Mouse (Mus musculus) limb, embryonic 13.5 days (tissue): ENCODE measurements around the gene Cited4. TPM values are rescaled to one million over a fixed set of nuclear protein-coding genes. Genes with fewer than 3 reads are reported as not detected.

Source experiments
- ATAC-seq: fragments of 200-750 bp; cut with Nextera tagmentation; 2 replicates; pipeline ENCODE4 v1.8.0; 2017; ENCODE audit warnings: low read depth, moderate number of reproducible peaks, moderate TSS enrichment; ENCODE audit not compliant: low FRiP score
- H3K27ac ChIP-seq: fragments of 300-500 bp; sonication (generic); 2 replicates; pipeline ENCODE4 v1.5.1; 2015; ENCODE audit warnings: inconsistent platforms, mild to moderate bottlenecking, moderate library complexity
- H3K27me3 ChIP-seq: fragments of 300-500 bp; sonication (generic); 2 replicates; pipeline ENCODE4 v1.6.1; 2015; ENCODE audit warnings: mild to moderate bottlenecking, inconsistent platforms
- H3K36me3 ChIP-seq: fragments of 300-500 bp; sonication (generic); 2 replicates; pipeline ENCODE4 v1.6.1; 2015; ENCODE audit warnings: inconsistent platforms, mild to moderate bottlenecking, moderate library complexity
- H3K4me1 ChIP-seq: fragments of 300-500 bp; sonication (generic); 2 replicates; pipeline ENCODE4 v1.6.1; 2015; ENCODE audit warnings: inconsistent platforms
- H3K4me2 ChIP-seq: fragments of 300-500 bp; sonication (generic); replicated peaks from 2 replicates; pipeline ENCODE4 v1.6.1; 2015; ENCODE audit warnings: inconsistent platforms, mild to moderate bottlenecking, moderate library complexity
- H3K4me3 ChIP-seq: fragments of 300-500 bp; sonication (generic); 2 replicates; pipeline ENCODE4 v1.5.1; 2015; ENCODE audit warnings: moderate library complexity, mild to moderate bottlenecking, inconsistent platforms
- H3K9ac ChIP-seq: fragments of 300-500 bp; sonication (generic); 2 replicates; pipeline ENCODE4 v1.6.1; 2015; ENCODE audit warnings: mild to moderate bottlenecking, inconsistent platforms
- H3K9me3 ChIP-seq: fragments of 300-500 bp; sonication (generic); 2 replicates; pipeline ENCODE4 v1.6.1; 2016; ENCODE audit warnings: inconsistent platforms
- WGBS: fragments of 180-500 bp; shearing (Covaris S2); methylation state at CpG from one replicate; pipeline ENCODE4 v1.1.7; 2015; 5-methylcytosine and 5-hydroxymethylcytosine counted together
- polyA plus RNA-seq: library from polyadenylated mRNA; unstranded; fragments of >200 nt; fragmentation: Nextera tagmentation; extraction: Ambion mirVana; gene quantifications from 2 replicates; pipeline ENCODE4 v1.2.1, GENCODE M21; 2015

Gene Cited4
- polyA plus RNA-seq, 1 experiment from 2014 or later: 1.7 TPM

DNA sequence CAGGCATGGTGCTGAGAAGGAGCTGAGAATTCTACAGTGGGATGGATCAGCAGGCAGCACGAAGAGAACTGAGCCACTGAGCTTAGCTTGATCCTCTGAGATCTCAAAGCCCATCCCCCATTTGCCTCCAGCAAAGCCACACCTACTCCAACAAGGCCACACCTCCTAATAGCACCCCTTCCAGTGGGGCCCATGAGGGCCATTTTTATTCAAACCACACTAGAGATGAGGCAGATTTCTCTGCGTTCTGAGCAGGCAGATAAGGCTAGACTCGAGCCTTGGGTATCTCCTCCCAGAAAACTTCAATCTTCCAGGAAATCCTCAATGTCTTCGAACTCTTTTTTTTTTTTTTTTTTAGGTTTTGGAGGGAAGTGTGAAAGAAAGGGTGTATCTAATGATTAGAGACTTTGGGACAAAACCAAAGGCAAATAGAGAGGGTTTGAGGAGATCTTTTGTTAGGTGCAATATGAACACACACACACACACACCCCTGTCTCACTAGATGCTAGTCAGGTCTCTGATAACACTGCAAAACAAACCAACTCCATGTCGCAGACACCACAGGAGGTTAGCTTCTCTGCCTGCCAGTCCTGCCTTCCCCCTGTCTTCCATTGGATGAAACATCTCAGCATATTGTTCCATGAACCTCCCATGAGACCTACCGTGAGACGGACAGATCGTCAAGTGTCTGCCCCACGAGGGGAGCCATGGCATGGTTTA lies 17.1 kb downstream of the Cited4 start:
- no peak for ATAC-seq
- Histone ChIP-seq H3K9ac (no peak overlapping the region), H3K36me3 (no peaks in the 10 kb centered on the region), H3K4me3 (no peak overlapping the region), H3K4me1 (0 out of 2 replicates have a peak, but pooled peaks cover 6% of the 10 kb centered on the region), H3K4me2 (no peak overlapping the region), H3K9me3 (no peaks in the 10 kb centered on the region), H3K27ac (no peak overlapping the region), H3K27me3 (no peaks in the 10 kb centered on the region)
- 53% methylated on average over 9 of the region's 9 CpGs for WGBS

DNA sequence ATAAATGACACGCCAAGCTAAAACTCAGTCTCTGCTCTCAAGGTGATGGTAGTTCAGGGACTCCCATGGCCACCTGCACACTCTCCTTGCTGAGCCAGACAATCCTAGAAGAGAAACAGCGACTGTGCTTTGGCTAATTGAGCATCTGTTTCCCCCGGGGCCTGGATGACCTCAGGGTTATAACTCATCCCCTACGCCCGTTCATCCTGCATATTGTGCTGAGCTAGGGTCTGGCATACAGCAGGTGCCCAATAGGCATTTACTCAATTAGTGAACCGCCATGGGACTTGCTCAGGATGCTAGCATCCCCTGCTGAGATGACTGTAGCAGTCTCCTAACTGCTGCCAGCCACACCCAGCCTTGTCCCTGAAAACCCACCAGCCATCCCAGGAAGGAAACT lies 20.9 kb downstream of the Cited4 start:
- Histone ChIP-seq H3K4me1 (0 out of 2 replicates have a peak, but pooled peaks cover 6% of the 10 kb centered on the region), H3K27ac (no peak overlapping the region), H3K4me3 (no peak overlapping the region), H3K36me3 (no peaks in the 10 kb centered on the region), H3K9me3 (no peaks in the 10 kb centered on the region), H3K4me2 (no peak overlapping the region), H3K9ac (0 out of 2 replicates have a peak overlapping the region, but pooled peaks have one; percentile 19), H3K27me3 (no peaks in the 10 kb centered on the region)
- no peak for ATAC-seq
- 33% methylated on average over 6 of the region's 6 CpGs for WGBS

DNA sequence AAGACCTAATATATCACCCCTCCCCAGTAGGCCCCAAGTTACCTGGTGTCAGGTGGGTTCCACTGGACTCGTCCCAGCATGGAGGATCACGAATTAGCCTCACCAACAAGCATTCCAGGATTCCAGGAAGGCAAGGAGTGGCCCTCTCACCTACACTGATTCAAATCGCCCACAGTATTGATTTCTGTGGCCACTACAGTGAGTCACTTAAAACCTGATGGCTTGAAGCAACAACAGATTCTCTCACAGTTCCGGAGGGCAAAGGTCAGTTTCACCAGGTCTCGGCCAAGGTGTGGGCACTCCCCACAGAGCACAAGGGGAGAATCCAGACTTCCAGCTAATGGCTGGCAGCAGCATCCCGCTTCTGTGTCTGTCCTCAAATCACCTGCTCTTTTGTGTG lies 22.9 kb downstream of the Cited4 start:
- Histone ChIP-seq H3K4me1 (0 out of 2 replicates have a peak, but pooled peaks cover 6% of the 10 kb centered on the region), H3K27me3 (0 out of 2 replicates have a peak, but pooled peaks cover 5% of the 10 kb centered on the region), H3K27ac (no peak overlapping the region), H3K4me2 (no peak overlapping the region), H3K9me3 (no peaks in the 10 kb centered on the region), H3K9ac (no peak overlapping the region), H3K36me3 (no peaks in the 10 kb centered on the region), H3K4me3 (no peak overlapping the region)
- no peak for ATAC-seq
- 66% methylated on average over 6 of the region's 6 CpGs for WGBS

DNA sequence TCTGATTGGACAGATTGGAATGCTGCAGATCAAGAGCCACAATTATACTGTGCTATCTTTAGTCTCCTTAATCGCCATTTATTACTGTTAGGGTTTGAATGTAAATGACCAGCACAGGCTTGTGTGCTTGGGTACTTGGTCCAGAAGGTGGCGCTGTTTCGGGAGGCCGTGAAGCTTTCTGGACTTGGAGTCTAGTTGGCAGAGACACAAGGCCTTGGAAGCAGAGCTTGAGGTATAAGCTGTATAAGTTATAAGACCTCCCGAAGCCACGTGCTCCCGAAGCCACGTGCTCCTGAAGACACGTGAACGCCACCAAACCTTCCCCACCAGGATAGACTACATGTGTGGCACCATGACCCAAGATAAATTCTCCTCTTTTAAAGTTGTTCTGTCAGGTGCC lies 26.3 kb downstream of the Cited4 start:
- Histone ChIP-seq H3K4me2 (no peak overlapping the region), H3K9ac (no peak overlapping the region), H3K4me1 (no peaks in the 10 kb centered on the region), H3K9me3 (no peaks in the 10 kb centered on the region), H3K27me3 (peaks cover 20% of the 10 kb centered on the region), H3K27ac (no peak overlapping the region), H3K4me3 (no peak overlapping the region), H3K36me3 (peaks cover 5% of the 10 kb centered on the region; the same call in 1 of the 2 replicates)
- 39% methylated on average over 10 of the region's 10 CpGs for WGBS
- no peak for ATAC-seq

DNA sequence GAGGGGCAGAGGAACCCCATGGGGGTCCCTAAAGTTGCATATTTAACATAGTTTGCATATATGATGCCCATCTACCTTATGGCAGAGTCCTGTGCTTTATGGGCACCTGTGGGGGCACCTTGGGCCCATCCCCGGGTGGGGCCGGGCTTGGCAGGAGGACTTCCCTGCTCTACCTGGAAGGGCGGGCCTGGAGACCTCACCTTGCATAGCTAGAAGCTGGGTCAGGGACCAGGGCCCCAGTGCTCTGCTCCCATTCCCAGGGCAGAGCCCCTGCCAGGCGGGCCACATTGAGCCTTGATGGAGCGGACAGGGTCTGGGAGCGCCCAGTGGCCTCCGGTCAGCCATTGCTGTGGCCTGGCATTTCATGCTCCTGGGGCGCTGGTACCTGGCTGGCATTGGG lies 31.0 kb downstream of the Cited4 start:
- Histone ChIP-seq H3K27ac (no peak overlapping the region), H3K9me3 (no peaks in the 10 kb centered on the region), H3K4me1 (no peaks in the 10 kb centered on the region), H3K27me3 (peaks cover 50% of the 10 kb centered on the region), H3K4me2 (no peak overlapping the region), H3K4me3 (no peak overlapping the region), H3K36me3 (peaks cover 18% of the 10 kb centered on the region), H3K9ac (no peak overlapping the region)
- WGBS: 91% methylated on average over 8 of the region's 8 CpGs
- ATAC-seq: no peak

DNA sequence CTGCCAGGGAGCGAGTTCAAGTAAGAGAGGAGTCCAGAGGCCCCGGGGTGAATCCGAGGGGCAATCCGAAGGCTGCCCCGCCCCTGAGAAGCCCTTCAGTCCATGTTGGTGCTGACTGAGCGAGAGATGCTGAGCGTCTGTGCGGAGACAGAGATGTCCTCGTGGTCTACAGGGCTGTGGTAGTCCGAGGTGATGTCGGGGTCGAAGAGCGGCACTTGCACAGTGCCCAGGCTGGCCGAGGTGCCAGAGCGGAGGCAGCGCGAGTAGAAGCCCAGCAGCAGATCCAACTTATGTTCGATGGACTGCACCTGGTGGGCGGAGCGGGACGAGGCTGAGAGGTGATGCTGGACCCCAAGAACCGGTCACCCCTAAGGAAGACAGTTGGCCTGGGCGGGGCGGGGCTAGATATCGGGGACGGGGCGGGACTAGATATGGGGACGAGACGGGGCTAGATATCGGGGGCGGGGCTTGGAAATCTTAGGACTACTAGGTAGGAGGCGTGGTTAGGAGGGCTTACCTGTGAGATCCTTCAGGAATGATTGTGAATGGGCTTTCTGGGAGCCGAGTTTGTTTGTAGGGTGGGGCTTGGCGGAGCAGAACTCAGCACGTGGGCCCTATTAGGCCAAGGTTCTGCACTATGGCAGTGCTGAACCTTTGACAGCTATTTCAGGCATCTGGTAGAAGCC lies 31.6 kb downstream of the Cited4 start:
- ATAC-seq: no peak
- 15% methylated on average over 35 of the region's 35 CpGs for WGBS
- Histone ChIP-seq H3K9me3 (no peaks in the 10 kb centered on the region), H3K9ac (no peak overlapping the region), H3K27ac (no peak overlapping the region), H3K27me3 (peaks cover 50% of the 10 kb centered on the region), H3K36me3 (peaks cover 18% of the 10 kb centered on the region), H3K4me2 (peak overlapping the region; percentile 36), H3K4me1 (no peaks in the 10 kb centered on the region), H3K4me3 (no peak overlapping the region)

DNA sequence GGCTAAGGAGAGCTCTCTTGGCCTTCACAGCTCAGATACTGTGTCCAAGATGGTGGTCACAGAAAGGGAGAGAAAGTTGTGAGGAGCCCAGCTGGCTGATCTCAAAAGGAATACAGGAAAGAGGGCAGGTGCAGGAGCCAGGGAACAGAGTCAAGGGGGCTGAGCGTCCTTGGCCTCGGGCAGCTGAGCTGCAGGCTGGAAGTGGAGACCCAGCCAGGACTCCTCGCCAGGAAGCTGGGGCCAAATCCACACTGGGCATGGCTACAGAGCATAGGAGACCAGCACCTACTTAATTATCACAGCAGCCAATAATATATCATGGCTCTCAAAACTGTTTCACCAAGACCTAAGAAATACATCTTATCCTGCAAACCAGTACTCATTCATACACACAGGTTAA lies 34.8 kb downstream of the Cited4 start:
- no peaks in the 10 kb centered on the region for H3K9me3 ChIP-seq
- H3K9ac ChIP-seq: no peak overlapping the region
- WGBS: 89% methylated on average over 3 of the region's 3 CpGs
- no peak for ATAC-seq
- H3K4me1 ChIP-seq: no peaks in the 10 kb centered on the region
- peaks cover 43% of the 10 kb centered on the region for H3K27me3 ChIP-seq
- no peak overlapping the region for H3K4me2 ChIP-seq
- H3K27ac ChIP-seq: no peak overlapping the region
- H3K36me3 ChIP-seq: peaks cover 18% of the 10 kb centered on the region
- H3K4me3 ChIP-seq: no peak overlapping the region

DNA sequence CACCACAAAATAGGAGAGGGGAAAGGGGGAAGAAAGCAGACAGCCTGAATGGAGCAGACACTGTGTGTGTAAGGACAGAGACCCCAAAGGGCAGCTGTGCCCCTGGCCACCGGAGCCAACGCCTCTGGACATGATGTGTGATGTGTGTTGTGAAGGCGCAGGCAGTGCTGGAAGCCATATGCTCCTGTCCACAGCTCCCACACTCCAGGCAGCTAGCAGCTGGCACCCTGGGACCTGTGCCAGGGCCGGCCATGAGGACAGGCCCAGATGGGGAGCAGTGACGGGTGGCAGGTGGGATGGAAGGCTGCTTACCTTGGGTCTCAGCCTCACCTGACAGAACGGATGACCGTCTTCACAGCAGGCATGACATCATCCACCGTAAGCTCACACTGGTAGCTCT lies 35.7 kb downstream of the Cited4 start:
- no peak overlapping the region for H3K27ac ChIP-seq
- H3K9me3 ChIP-seq: no peaks in the 10 kb centered on the region
- no peaks in the 10 kb centered on the region for H3K4me1 ChIP-seq
- no peak overlapping the region for H3K9ac ChIP-seq
- ATAC-seq: no peak
- no peak overlapping the region for H3K4me3 ChIP-seq
- H3K27me3 ChIP-seq: peaks cover 36% of the 10 kb centered on the region
- WGBS: 82% methylated on average over 8 of the region's 8 CpGs
- peaks cover 13% of the 10 kb centered on the region for H3K36me3 ChIP-seq
- no peak overlapping the region for H3K4me2 ChIP-seq

DNA sequence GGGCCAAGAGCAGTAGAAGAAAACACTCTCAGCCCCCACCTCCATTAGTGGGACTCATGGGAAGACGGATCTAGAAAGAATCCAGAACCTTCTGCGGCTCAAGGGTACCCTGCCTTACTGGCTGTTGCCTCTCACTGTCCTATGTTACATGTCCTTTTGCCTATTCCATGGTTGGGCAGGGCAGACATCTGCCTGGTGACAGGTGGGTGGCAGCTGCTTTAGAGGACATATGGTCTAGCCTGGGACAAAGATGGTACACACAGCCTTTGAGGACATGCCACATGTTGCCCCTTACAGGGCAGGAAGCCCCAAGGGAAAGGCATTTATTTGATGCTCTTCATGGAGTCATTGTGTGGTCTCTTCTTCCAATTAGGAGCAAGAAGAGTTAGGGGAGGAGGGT lies 36.1 kb downstream of the Cited4 start:
- 88% methylated on average over 2 of the region's 2 CpGs for WGBS
- no peak overlapping the region for H3K9ac ChIP-seq
- peaks cover 13% of the 10 kb centered on the region for H3K36me3 ChIP-seq
- no peaks in the 10 kb centered on the region for H3K4me1 ChIP-seq
- peaks cover 32% of the 10 kb centered on the region for H3K27me3 ChIP-seq
- no peak for ATAC-seq
- H3K4me3 ChIP-seq: no peak overlapping the region
- H3K27ac ChIP-seq: no peak overlapping the region
- no peak overlapping the region for H3K4me2 ChIP-seq
- H3K9me3 ChIP-seq: no peaks in the 10 kb centered on the region

DNA sequence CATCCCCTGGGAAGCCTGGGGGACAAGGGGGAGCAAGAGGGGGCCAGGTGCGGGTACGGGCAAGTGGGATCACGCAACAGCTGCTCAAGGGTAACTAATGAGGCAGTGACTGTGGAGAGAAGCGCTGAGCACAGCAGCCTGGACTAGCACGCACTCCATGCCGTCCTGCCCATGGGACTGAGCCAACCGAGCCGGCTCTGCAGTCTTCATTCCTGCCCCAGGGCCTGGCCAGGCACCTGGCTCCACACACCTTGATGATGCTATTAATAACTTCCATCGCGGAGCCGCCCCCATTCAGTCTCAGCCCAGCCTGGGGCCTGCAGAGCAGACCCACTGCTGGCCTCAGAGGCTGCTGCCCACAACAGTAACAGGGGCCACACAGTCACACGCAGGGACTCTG lies 45.9 kb downstream of the Cited4 start:
- no peaks in the 10 kb centered on the region for H3K9me3 ChIP-seq
- H3K9ac ChIP-seq: 0 out of 2 replicates have a peak overlapping the region, but pooled peaks have one; percentile 20
- no peak overlapping the region for H3K4me2 ChIP-seq
- ATAC-seq: no peak
- H3K27ac ChIP-seq: no peak overlapping the region
- H3K4me1 ChIP-seq: peaks cover 26% of the 10 kb centered on the region
- H3K27me3 ChIP-seq: peaks cover 3% of the 10 kb centered on the region; the same call in 1 of the 2 replicates
- no peaks in the 10 kb centered on the region for H3K36me3 ChIP-seq
- WGBS: 50% methylated on average over 12 of the region's 12 CpGs
- no peak overlapping the region for H3K4me3 ChIP-seq

DNA sequence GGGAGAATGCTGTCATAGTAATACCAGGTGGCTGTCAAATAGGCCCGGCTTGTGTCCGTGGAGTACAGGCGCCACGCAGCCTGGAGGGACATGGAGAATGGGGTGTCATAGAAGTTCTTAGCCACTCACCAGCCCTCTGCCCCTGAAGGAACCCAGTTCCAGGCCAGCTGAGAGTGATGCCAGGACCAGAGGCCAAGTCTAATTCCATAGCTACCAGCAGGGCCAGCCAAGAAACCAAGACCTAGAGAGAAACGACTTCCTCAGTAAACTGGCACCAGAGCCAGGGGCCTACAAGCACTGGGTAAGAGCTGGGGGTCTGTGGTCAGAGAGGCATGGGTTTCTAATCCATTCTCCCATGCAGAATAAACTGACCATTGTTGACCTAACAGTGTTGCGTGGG lies 46.6 kb downstream of the Cited4 start:
- Histone ChIP-seq H3K36me3 (no peaks in the 10 kb centered on the region), H3K4me2 (no peak overlapping the region), H3K27me3 (peaks cover 10% of the 10 kb centered on the region), H3K4me3 (no peak overlapping the region), H3K27ac (no peak overlapping the region), H3K4me1 (peaks cover 26% of the 10 kb centered on the region), H3K9ac (no peak overlapping the region), H3K9me3 (no peaks in the 10 kb centered on the region)
- no peak for ATAC-seq
- 91% methylated on average over 6 of the region's 6 CpGs for WGBS

DNA sequence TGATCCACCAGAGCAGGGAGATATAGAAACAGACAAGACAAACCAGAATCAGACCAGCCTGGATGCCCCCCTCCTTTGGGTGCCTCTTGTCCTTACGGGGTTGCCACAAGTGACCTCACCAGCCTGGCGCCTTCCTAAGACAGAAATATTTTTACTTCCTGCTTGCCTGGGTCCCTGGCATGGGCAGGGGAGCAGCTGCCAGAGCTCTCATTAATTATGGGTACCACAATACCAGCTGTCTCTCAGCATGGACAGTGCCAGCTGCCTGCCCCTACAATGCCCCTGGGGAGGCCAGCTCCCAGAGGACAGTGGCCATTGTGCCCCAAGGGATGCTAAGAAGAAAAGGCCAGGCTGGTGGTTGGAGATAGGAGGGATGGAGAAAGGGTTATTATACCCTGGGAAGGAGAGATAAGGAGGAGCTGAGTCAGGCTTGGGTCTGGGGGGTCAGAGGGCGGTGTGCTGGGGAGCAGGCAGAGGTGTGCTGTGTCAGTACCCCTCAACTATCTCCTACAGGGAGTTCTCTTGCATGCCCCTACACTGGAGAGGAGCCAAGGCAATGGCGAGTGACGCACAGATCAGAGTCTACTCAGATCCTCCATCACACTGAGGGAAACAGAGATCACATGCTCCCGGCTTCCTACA lies 47.6 kb downstream of the Cited4 start:
- no peaks in the 10 kb centered on the region for H3K9me3 ChIP-seq

More for the DNA sequence above, 47.6 kb downstream of the Cited4 start:
- no peak overlapping the region for H3K27ac ChIP-seq
- no peak overlapping the region for H3K4me3 ChIP-seq
- 88% methylated on average over 6 of the region's 6 CpGs for WGBS
- H3K9ac ChIP-seq: no peak overlapping the region
- H3K4me2 ChIP-seq: no peak overlapping the region
- H3K36me3 ChIP-seq: no peaks in the 10 kb centered on the region
- ATAC-seq: no peak
- peaks cover 14% of the 10 kb centered on the region for H3K27me3 ChIP-seq
- peaks cover 27% of the 10 kb centered on the region for H3K4me1 ChIP-seq
